Mouse (Mus musculus) lung, postnatal 10 days (tissue): ENCODE results near the gene Gm11084.

ENCODE experiments used
- DNase-seq: peaks from one replicate; pipeline ENCODE4 v3.0.0; 2021

The Gm11084 gene

DNA sequence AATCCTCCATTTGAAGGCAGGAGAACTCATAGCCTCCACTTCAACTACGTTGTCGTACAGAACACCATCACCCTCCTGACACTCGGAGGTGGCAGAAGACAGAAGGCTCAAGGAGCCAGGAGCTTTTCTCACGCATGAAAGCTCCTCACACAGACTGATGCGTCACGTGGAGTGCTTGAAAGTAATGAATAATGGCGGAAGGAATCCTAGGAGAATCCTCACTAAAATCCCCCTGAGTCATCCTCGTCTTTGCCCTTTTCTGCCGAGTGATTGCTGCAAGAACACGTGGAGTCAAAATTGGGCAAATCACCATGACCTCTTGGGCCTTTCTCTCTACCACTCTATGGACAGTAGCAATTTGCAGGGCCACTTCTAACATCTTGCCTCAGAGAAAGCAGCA, 61.5 kb downstream of the Gm11084 start:
- DNase-seq: no peak
